Mouse (Mus musculus) embryo, embryonic 11.5 days (tissue): ENCODE measurements around the gene Prap1.
A peak's percentile ranks its signal among the peaks of the same experiment; 100 is the strongest.
"Not testable (repeated sequence)": the region's sequence is repeated elsewhere in the genome, so short reads cannot be mapped to it uniquely, and the experiment has no call there.

Experiments used
- DNase-seq: peaks from one replicate; pipeline ENCODE4 v3.0.0-alpha.2; 2012; ENCODE audit warnings: low read depth, low spot score

The Prap1 gene

DNA sequence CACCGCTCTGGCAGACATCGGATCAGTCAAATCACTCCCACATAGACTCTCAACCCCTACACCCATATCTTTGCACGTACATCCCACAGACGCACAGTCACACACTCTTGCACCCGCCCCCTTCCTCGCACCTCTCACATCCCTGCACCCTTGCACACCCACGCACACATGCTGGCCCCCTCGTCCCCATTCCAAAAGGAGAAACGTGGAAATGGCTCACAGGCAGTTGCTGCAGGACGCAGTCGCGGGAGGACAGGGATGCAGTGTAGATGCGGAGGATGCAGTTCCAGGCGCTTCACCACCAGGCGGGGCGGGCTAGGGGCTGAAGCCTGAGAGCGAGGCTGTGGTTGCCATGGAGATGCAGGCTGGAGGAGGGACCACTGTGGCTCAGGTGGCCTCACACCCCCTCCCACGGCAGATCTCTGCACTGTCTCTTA lies 10.9 kb upstream of the Prap1 start, which contains the start of gene Caly:
TSS of gene Caly (minus strand) at position 307 of the 437 bp plus-strand sequence.
- no peak for DNase-seq

DNA sequence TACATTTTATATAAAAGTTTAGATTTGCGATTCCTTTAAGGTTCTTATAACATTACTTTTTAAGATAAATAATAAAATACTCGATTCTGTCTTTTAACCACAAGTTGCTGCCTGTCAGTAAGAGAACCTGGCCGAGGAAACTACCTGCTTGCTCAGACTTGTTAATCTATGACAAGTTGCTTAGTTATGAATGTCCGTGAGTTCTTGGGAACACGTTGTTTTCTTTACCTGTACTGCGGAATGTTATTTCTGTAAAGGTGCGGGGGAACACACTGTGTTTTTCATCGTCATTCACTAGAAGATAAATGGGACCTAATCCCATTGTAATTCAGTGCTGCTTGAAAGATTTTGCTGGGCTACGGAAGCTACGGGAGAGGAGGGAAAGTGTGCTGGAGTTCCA lies 2.6 kb upstream of the Prap1 start:
- DNase-seq: no peak

DNA sequence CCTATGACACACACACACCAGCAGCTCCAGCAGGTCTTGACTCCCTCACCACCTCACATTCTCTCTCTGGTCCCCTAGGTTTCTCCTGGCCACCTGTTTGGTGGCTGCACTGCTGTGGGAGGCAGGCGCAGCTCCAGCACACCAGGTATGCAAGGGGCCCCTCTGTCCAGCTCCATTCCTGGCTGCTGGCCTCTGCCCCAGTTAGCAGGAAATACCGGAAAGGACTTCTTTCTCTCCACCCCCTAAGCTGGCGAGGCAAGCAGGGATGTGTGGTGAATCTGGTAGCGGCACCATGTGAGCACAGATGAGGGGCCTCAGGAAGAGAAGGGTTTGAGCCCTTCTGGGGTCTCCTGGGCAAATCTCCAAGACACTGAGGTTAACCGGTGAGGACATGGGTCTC lies 1.8 kb downstream of the Prap1 start:
- no peak for DNase-seq

DNA sequence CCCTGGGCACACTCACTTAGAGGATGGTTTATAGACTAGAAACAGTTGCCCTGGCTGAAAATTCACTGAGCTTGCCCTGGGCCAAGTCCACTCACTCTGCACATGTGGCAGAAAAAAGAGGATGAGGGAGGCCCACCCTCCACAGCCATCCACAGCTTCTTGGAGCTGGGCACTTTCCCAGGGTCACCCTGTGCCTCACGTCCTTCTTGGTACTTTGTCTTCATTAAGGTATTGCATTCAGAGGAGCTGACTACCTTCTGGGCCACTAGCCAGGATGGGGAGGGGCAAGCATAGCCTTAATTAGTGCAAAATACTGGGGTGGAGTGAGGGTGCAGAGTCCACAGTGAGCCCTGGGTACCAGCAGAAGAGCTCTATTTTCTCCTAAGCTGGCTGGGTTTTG lies 2.4 kb downstream of the Prap1 start:
- DNase-seq: no peak

- no peak for DNase-seq
Measured at GRCm38 (mm10) chr7:140096055-140096454, 2.9 kb downstream of the Prap1 start.

DNA sequence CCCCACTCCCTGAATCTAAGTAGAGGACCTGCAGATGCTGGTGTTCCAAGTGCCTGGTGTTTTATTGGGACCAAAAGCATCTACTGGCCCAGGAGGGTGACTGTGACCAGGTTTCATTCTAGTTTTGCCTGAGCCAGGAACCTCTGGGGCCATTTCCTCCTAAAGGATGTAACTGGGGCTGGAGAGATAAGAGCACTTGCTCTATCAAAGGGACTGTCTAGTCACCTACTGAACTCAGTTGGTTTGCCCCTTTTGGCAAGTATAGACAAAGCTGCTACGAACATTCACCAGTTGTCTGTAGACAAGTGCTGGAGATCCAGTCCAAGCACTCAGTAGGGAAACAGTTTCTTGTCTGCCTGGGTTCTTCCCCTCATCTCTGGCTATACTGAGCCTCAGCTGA lies 5.3 kb downstream of the Prap1 start:
- no peak for DNase-seq

GRCm38 (mm10) chr7:140101498-140101897 lies 8.3 kb downstream of the Prap1 start:
- no peak for DNase-seq

DNA sequence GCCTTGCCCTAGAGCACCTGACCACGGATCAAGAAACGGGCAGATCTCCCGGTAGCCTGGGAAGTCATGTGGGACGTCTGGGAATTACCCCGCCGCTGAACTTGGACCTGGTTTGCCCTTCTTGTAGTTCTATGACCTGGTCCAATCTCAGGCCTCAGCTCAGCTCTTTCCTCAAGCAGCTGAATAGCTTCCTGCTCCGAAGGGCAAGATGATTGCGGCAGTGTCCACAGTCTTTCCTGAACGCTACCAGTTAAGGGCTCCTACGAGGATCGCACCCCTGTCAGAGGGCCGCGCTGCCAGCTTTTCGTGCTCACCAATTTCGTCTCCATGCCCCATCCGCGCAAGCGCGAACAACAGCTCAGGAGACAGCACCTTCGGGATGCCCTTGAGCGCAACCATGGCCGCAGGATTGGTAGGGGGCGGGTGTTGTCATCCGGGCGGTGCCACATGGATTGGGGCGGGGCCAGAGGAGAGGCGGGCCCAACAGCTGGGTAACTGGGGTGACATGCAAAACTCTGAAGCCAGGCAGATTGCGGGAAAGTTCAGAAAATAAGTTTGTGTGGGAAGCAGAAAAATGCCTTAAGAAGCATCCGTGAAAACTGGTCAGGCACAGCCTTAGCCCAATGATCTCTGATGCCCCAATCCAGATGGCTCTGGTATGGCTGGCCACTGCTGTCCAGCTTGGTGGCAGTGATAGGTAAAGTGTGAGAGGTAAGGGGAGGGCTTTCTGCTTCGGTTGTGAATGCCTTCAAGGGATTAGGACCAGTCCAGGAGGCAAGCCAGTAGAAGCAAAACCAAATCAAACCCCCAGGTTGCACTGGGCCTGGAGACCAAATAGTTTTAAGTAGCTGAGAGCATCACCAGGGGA lies 9.0 kb downstream of the Prap1 start, which contains the start of gene Fuom:
TSS of gene Fuom (minus strand) at position 449 of the 868 bp plus-strand sequence.
- peak; percentile 56 for DNase-seq

- DNase-seq: no peak
Measured at GRCm38 (mm10) chr7:140104009-140104408, 10.8 kb downstream of the Prap1 start.

GRCm38 (mm10) chr7:140111943-140112342 lies 18.7 kb downstream of the Prap1 start:
- no peak for DNase-seq

GRCm38 (mm10) chr7:140115583-140116328 lies 22.6 kb downstream of the Prap1 start, which contains the start of gene Paox:
TSS of gene Paox (plus strand) at chr7:140115799.
- DNase-seq: peak; percentile 44

- peak; percentile 76 for DNase-seq
Measured at GRCm38 (mm10) chr7:140116329-140117054, 23.3 kb downstream of the Prap1 start, which contains the start of gene Echs1. TSS of gene Echs1 (minus strand) at chr7:140116476.

DNA sequence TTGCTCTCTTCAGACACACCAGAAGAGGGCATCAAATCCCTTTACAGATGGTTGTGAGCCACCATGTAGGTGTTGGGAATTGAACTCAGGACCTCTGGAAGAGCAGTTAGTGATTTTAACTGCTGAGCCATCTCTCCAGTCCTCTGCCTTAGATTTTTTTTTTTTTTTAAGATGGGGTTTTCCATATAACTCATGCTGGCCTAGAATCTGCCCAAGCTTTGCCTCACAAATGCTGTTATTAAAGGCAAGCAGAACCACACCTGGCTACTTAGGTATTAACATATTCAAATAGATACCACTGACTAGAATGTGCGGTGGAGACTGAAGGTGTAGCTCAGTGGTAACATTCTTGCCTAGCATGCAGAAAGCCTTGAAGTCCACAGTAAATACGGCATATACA lies 27.3 kb downstream of the Prap1 start:
- no peak for DNase-seq

- DNase-seq: no peak
Measured at GRCm38 (mm10) chr7:140121338-140121910, 28.2 kb downstream of the Prap1 start.

DNA sequence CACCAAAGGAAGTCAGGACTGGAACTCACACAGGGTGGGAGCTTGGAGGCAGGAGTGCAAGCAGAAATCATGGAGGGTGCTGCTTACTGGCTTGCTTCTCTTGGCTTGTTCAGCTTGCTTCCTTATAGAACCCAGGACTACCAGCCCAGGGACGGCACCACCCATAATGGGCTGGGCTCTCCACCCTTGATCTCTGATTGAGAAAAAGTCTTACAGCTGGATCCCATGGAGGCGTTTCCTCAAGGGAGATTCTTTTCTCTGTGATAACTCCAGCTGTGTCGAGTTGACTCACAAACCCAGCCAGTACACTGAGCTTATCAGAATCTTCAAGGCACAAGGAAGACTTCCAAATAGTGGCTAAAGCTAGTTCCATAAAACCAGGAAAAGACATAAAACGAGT lies 29.6 kb downstream of the Prap1 start:
- no peak for DNase-seq

GRCm38 (mm10) chr7:140124382-140124781 lies 31.2 kb downstream of the Prap1 start:
- DNase-seq: no peak

DNA sequence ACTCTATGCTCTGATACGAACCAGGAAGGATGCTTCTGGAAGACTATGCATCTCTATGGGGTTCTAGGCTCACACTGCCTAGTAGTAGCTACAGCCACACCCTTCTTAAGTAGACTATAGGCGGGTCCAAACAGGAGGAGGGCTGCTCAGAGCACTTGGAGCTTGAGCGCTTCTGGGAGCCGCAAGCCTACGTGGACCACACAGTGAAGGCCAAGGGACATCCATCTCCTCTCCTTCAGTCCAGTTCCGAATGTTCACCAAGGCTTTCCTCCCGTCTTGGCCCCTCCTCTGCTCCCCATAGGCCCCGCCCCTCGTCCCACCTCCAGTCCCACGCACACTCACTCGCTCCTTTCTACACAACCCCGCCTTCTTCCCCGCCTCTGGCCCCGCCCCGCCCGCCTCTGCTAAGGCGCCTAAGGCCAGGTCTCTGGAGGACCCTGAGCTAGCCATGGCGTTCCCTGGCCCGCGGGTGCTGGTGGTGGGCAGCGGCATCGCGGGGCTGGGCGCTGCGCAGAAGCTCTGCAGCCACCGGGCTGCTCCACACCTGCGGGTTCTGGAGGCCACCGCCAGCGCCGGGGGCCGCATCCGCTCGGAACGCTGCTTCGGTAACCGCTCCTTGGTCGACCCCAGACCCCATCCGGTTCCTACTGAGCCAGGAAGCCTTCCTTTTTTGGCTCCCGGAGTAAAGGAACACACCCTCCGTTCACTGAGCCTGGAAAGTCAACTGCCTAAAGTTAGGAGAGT lies 32.3 kb downstream of the Prap1 start:
- DNase-seq: peak; percentile 83

- no peak for DNase-seq
Measured at GRCm38 (mm10) chr7:140126022-140126350, 32.8 kb downstream of the Prap1 start.

DNA sequence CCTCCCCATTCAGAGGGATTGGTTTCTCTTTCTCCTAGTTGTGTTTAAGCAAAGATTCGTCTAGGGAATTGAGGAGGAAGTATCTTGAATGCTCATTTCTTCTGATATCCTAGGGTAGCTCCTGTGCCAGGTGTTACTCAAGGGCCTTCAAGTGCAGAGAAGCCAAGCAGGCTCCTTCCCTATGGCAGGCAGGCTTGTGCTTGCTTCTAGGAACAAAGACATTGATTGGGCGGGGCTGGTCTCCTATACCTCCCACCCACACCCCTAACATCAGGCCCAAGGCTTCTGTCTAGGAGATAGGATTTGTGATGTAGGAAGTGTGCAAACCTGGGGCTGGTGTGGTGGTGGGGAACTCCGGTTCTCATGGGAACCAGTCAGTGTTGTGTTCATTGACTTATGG lies 33.7 kb downstream of the Prap1 start:
- DNase-seq: no peak

GRCm38 (mm10) chr7:140127911-140128310 lies 34.7 kb downstream of the Prap1 start:
- DNase-seq: no peak

DNA sequence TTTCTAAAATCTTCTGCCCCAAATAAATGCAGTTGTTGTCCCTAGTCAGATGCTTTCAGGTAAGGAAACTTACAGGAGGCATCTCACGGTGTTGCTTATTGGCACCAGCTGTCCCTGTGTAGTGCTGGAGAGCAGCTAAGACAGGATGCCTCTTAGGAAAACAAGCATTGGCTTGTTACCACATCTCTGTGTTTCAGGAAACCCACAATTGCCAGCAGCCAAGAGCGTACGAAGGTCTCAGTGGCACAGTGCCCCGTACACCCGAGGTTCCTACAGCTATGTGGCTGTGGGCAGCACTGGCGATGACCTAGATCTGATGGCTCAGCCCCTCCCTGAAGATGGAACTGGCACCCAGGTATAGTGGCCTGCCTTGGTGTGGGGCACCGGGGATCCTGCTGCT lies 39.0 kb downstream of the Prap1 start:
- not testable (repeated sequence) for DNase-seq
